Mouse (Mus musculus) MEL (cell line): ENCODE results near the gene Mrpl22. TPM values are rescaled to one million over a fixed set of nuclear protein-coding genes. Genes with fewer than 3 reads are reported as not detected.

Experiments used
- DNase-seq: peaks from one replicate; pipeline ENCODE4 v3.0.0; 2011; ENCODE audit warnings: low read depth, low spot score
- H3K27ac ChIP-seq: 2 replicates; pipeline ENCODE4 v1.5.1; 2012; ENCODE audit warnings: low read depth, mild to moderate bottlenecking, control low read depth, low read length, moderate library complexity; ENCODE audit not compliant: control insufficient read depth
- H3K27me3 ChIP-seq, 2 experiments: fragments of 150-350 bp in 1 of 2; sonication (generic) in 1 of 2; 2 replicates each; pipeline ENCODE4 v1.6.1; 2012; ENCODE audit warnings: low read length in 2 of 2, mild to moderate bottlenecking in 2 of 2, improper control_type of control experiment in 1 of 2, moderate library complexity in 1 of 2; ENCODE audit not compliant: insufficient read depth in 2 of 2, control insufficient read depth in 1 of 2
- H3K36me3 ChIP-seq, 2 experiments: 2 replicates each; pipeline ENCODE4 v1.6.1; 2012 to 2014; ENCODE audit warnings: low read length in 2 of 2, improper control_type of control experiment in 1 of 2, inconsistent platforms in 1 of 2, mild to moderate bottlenecking in 1 of 2; ENCODE audit not compliant: insufficient read depth in 2 of 2, control insufficient read depth in 1 of 2
- H3K4me1 ChIP-seq, 2 experiments: fragments of 150-350 bp in 1 of 2; sonication (generic) in 1 of 2; 2 replicates each; pipeline ENCODE4 v1.6.1; 2012; ENCODE audit warnings: low read length in 2 of 2, improper control_type of control experiment in 1 of 2, mild to moderate bottlenecking in 1 of 2; ENCODE audit not compliant: insufficient read depth in 2 of 2, control insufficient read depth in 1 of 2
- H3K4me3 ChIP-seq, 2 experiments: fragments of 150-350 bp in 1 of 2; sonication (generic) in 1 of 2; 2 replicates each; pipeline ENCODE4 v1.5.1; 2012; ENCODE audit warnings: low read depth in 2 of 2, low read length in 2 of 2, mild to moderate bottlenecking in 2 of 2, moderate library complexity in 2 of 2, control low read depth in 1 of 2, improper control_type of control experiment in 1 of 2; ENCODE audit not compliant: control insufficient read depth in 1 of 2, insufficient read depth in 1 of 2
- H3K79me2 ChIP-seq: 2 replicates; pipeline ENCODE4 v1.6.1; 2012; ENCODE audit warnings: mild to moderate bottlenecking, low read length, moderate library complexity; ENCODE audit not compliant: control insufficient read depth, poor library complexity, insufficient read depth
- H3K9ac ChIP-seq: 2 replicates; pipeline ENCODE4 v1.6.1; 2012; ENCODE audit warnings: low read depth, mild to moderate bottlenecking, control low read depth, low read length, moderate library complexity; ENCODE audit not compliant: control insufficient read depth, poor library complexity, severe bottlenecking
- H3K9me3 ChIP-seq: fragments of 150-350 bp; sonication (generic); replicated peaks from 2 replicates; pipeline ENCODE4 v1.6.1; 2012; ENCODE audit warnings: mild to moderate bottlenecking, low read length, improper control_type of control experiment, moderate library complexity; ENCODE audit not compliant: insufficient read depth
- CTCF ChIP-seq, 3 experiments: IDR thresholded peaks in 2 of 3; conservative IDR thresholded peaks in 1 of 3; 2 replicates each; pipeline ENCODE4 v1.5.1; 2011 to 2012; ENCODE audit warnings: low read length in 3 of 3, low read depth in 2 of 3, mild to moderate bottlenecking in 2 of 3, improper control_type of control experiment in 1 of 3, inconsistent platforms in 1 of 3, mixed read lengths in 1 of 3, moderate library complexity in 1 of 3; ENCODE audit not compliant: control insufficient read depth in 1 of 3, insufficient read depth in 1 of 3, poor library complexity in 1 of 3, severe bottlenecking in 1 of 3
- EP300 ChIP-seq, 2 experiments: IDR thresholded peaks; 2 replicates each; pipeline ENCODE4 v1.6.1; 2011; ENCODE audit warnings: improper control_type of control experiment in 2 of 2, low read length in 2 of 2, low read depth in 1 of 2, mild to moderate bottlenecking in 1 of 2
- ETS1 ChIP-seq: IDR thresholded peaks from 2 replicates; pipeline ENCODE4 v1.6.1; 2012; ENCODE audit warnings: low read depth, mild to moderate bottlenecking, inconsistent platforms, low read length, improper control_type of control experiment, moderate library complexity
- GABPA ChIP-seq: IDR thresholded peaks from 2 replicates; pipeline ENCODE4 v1.6.1; 2012; ENCODE audit warnings: low read depth, mild to moderate bottlenecking, inconsistent platforms, low read length, improper control_type of control experiment, moderate library complexity
- HCFC1 ChIP-seq: IDR thresholded peaks from 2 replicates; pipeline ENCODE4 v1.6.1; 2012; ENCODE audit warnings: low read depth, mild to moderate bottlenecking, inconsistent platforms, low read length, improper control_type of control experiment, moderate library complexity
- MAX ChIP-seq: IDR thresholded peaks from 2 replicates; pipeline ENCODE4 v1.6.1; 2011; ENCODE audit warnings: low read length, improper control_type of control experiment
- MAZ ChIP-seq: IDR thresholded peaks from 2 replicates; pipeline ENCODE4 v1.6.1; 2012; ENCODE audit warnings: low read depth, mild to moderate bottlenecking, inconsistent platforms, low read length, improper control_type of control experiment
- MEF2A ChIP-seq: IDR thresholded peaks from 2 replicates; pipeline ENCODE4 v1.6.1; 2014; ENCODE audit warnings: low read depth, mild to moderate bottlenecking, inconsistent platforms, low read length, improper control_type of control experiment; ENCODE audit not compliant: poor library complexity, insufficient replicate concordance, severe bottlenecking; ENCODE audit errors: extremely low read depth
- NRF1 ChIP-seq: IDR thresholded peaks from 2 replicates; pipeline ENCODE4 v1.6.1; 2014; ENCODE audit warnings: low read depth, mild to moderate bottlenecking, inconsistent platforms, low read length, improper control_type of control experiment, moderate library complexity; ENCODE audit not compliant: poor library complexity, insufficient read depth, severe bottlenecking
- RCOR1 ChIP-seq: IDR thresholded peaks from 2 replicates; pipeline ENCODE4 v1.6.1; 2012; ENCODE audit warnings: low read depth, mild to moderate bottlenecking, inconsistent platforms, low read length, improper control_type of control experiment
- SMC3 ChIP-seq: IDR thresholded peaks from 2 replicates; pipeline ENCODE4 v1.6.1; 2011; ENCODE audit warnings: low read depth, low read length, improper control_type of control experiment
- TCF12 ChIP-seq: IDR thresholded peaks from 2 replicates; pipeline ENCODE4 v1.6.1; 2014; ENCODE audit warnings: low read depth, mild to moderate bottlenecking, inconsistent platforms, low read length, improper control_type of control experiment, moderate library complexity
- ZC3H11A ChIP-seq: IDR thresholded peaks from 2 replicates; pipeline ENCODE4 v1.6.1; 2012; ENCODE audit warnings: low read depth, mild to moderate bottlenecking, inconsistent platforms, low read length, improper control_type of control experiment
- ZKSCAN1 ChIP-seq: IDR thresholded peaks from 2 replicates; pipeline ENCODE4 v1.6.1; 2012; ENCODE audit warnings: low read depth, mild to moderate bottlenecking, inconsistent platforms, low read length, improper control_type of control experiment, moderate library complexity
- polyA plus RNA-seq, 2 experiments: library from polyadenylated mRNA; stranded (reverse) in 1 of 2; unstranded in 1 of 2; fragments of >175 nt in 1 of 2; fragments of >200 nt in 1 of 2; gene quantifications; 2 replicates each; pipeline versions ENCODE4 v1.2.1 to v1.2.4; 2012; ENCODE audit warnings: low replicate concordance in 2 of 2, low read depth in 1 of 2; ENCODE audit not compliant: insufficient read length in 2 of 2, insufficient read depth in 1 of 2, missing spikeins in 1 of 2
- total RNA-seq: library from RNA; depleted of rRNA; stranded (reverse); fragments of 300-350 nt; gene quantifications from 2 replicates; pipeline ENCODE4 v1.2.3, GENCODE M21; 2012

Gene Mrpl22
- total and polyA plus RNA-seq, 3 experiments = 144 to 187 TPM; not detected in 1

DNA sequence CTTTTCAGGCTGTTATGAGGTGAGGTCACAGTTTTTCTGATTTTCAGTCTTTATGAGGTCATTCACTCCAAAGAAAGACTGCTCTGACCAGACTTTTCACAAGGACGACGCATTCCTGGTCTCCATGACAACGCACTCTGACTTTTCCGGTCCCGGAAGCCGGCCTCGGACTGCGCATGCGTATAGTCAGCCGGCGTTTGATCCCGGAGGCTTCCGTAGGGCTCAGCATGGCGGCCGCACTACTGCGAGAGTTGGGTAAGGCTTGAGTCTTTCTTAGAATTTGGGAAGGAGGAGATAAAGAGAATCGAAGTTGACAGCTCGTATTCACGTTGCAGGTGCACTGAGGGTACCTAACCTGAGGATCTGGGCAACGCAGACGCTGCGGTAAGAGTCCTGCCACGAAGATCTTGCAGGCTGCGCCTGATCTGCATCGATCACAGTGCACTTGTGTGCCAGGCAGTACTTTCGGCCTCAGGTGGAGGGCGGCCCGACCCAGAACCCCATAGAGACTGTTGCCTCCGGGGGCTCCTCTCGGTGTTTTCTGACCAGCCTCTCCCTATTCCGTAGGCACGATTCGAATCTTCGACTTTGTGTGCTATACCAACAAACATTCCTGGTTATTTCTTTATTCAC lies at the start of gene Mrpl22 (continued):
- TF ChIP-seq MEF2A (no peak), ZC3H11A (no peak), NRF1 (peak; percentile 93)
- TF ChIP-seq, all 39 proteins: peak for 18

DNA sequence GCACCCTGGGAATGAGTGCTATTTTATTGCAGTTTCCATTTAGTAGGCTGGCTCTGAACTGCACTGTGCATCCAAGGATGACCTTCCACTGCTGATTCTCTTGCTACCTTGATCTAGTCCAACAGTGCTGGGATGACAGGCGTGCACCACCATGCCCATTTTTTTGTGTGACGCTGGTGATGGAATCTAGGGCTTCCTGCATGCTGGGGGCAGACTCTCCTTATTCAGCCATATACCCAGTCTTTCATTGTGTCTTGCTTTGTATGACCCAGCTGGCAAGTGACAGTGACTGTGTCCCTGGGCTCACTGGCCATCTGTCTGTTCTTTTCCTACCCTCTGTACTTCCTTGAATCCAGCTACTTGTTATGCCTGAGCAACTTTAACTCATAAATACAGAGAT lies 47.8 kb upstream of the Mrpl22 start:
- TF ChIP-seq ZKSCAN1 (no peak), GABPA (no peak)
- no peak overlapping the region for H3K9ac ChIP-seq
- no peak for DNase-seq
- no peaks in the 10 kb centered on the region for H3K79me2 ChIP-seq
- H3K36me3 ChIP-seq = peaks cover 29 to 30% of the 10 kb centered on the region in 2 experiments
- H3K27ac ChIP-seq = no peak overlapping the region
- no peaks in the 10 kb centered on the region for H3K27me3 ChIP-seq
- H3K4me3 ChIP-seq = no peak overlapping the region
- peaks cover 17 to 21% of the 10 kb centered on the region in 2 experiments for H3K4me1 ChIP-seq
- no peaks in the 10 kb centered on the region for H3K9me3 ChIP-seq

DNA sequence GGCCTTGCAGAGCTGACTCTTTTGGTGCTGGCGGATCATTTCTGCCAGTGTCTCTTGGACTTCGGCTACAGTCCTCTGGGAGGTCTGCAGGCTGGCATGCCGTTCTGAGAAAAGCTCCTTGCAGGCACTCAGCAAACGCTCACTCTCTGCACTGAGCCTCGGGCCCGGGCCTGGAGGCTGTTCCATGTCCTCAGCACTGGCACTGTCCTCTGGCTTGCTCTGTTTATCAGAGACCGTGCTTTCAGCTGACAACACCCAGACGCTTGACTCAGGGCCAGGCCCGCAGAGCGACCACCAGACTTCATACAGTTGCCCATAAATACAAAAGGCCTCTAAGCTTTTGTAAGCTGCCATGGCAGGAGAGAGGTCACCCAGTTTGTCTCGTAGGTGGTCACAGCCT lies 46.4 kb upstream of the Mrpl22 start:
- Histone ChIP-seq H3K36me3 (peaks cover 23 to 30% of the 10 kb centered on the region in 2 experiments), H3K79me2 (no peaks in the 10 kb centered on the region), H3K9me3 (no peaks in the 10 kb centered on the region), H3K27me3 (no peaks in the 10 kb centered on the region), H3K9ac (no peak overlapping the region), H3K27ac (no peak overlapping the region), H3K4me1 (peaks cover 14 to 16% of the 10 kb centered on the region in 2 experiments), H3K4me3 (no peak overlapping the region)
- no peak for DNase-seq
- no peak for TF ChIP-seq CTCF (IDR thresholded peaks at IDR 0.05 in 2 of 3, conservative IDR thresholded peaks at IDR 0.05 in 1 of 3; ENCODE audit: control insufficient read depth in 1 of 3, insufficient read depth in 1 of 3, low read depth in 2 of 3, low read length in 3 of 3, poor library complexity in 1 of 3, severe bottlenecking in 1 of 3)
- no peak for TF ChIP-seq ZKSCAN1
- no peak for TF ChIP-seq RCOR1
- no peak for TF ChIP-seq ETS1
- no peak for TF ChIP-seq HCFC1
- TF ChIP-seq MAZ = no peak
- no peak for TF ChIP-seq TCF12
- TF ChIP-seq EP300 (IDR thresholded peaks at IDR 0.05; ENCODE audit: low read depth in 1 of 2, low read length in 2 of 2) = no peak
- no peak for TF ChIP-seq MAX
- TF ChIP-seq SMC3 = no peak
- no peak for TF ChIP-seq NRF1
